Mouse (Mus musculus): ENCODE results near the gene Tmem222. TPM values are rescaled to one million over a fixed set of nuclear protein-coding genes. Genes with fewer than 3 reads are reported as not detected.

Gene Tmem222
- total and polyA plus RNA-seq, 3 experiments = 51.8 to 69.2 TPM; not detected in 1

DNA sequence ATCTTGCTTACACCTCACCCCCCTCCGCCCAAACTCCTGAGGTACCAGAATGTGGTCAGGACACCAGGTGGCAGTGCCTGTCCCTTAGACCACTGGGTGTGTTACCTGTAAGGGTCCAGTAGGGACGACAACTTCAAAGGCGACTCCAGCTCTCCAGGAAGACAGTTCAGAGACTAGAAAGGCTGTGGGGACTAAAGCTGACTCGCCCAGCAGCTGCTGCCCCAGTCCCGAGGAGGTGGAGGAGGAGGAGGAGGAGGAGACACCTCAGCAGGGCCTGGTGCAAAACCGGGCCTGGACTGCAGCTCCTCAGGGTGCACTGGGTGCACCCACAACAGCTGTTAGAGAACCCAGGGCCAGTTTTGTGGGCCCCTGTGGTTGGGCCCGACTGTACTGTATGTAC lies 14.7 kb downstream of the Tmem222 start, which contains the start of gene Sytl1:
Gene Sytl1, minus strand, starts transcription at position 232 of the 400 bp plus-strand sequence.
- no peak within 1 kb of the TSS for H3K9ac ChIP-seq (ENCODE audit: control insufficient read depth, low read depth, low read length, poor library complexity, severe bottlenecking)
- no peaks in the 10 kb centered on the region for H3K27me3 ChIP-seq (ENCODE audit: control insufficient read depth in 1 of 2, insufficient read depth in 2 of 2, low read length in 2 of 2)
- no peak within 1 kb of the TSS for H3K4me3 ChIP-seq (ENCODE audit: control insufficient read depth in 1 of 2, insufficient read depth in 1 of 2, low read depth in 2 of 2, low read length in 2 of 2)
- H3K79me2 ChIP-seq (ENCODE audit: control insufficient read depth, insufficient read depth, low read length, poor library complexity) = no peaks in the 10 kb centered on the region
- H3K36me3 ChIP-seq (ENCODE audit: control insufficient read depth in 1 of 2, insufficient read depth in 2 of 2, low read length in 2 of 2) = no peaks in the 10 kb centered on the region; a peak in 1 of 4 replicates
- DNase-seq (ENCODE audit: low read depth, low spot score) = no peak
- TF ChIP-seq MAFK (IDR thresholded peaks at IDR 0.05; ENCODE audit: borderline replicate concordance, low read depth, low read length) = no peak
- no peak for TF ChIP-seq KAT2A (conservative IDR thresholded peaks at IDR 0.05; ENCODE audit: low read depth, low read length)
- TF ChIP-seq E2F4 (IDR thresholded peaks at IDR 0.05; ENCODE audit: borderline replicate concordance, low read depth, low read length) = no peak
- no peak for TF ChIP-seq MYC (IDR thresholded peaks at IDR 0.05; ENCODE audit: low read depth, low read length)
- H3K9me3 ChIP-seq (replicated peaks; ENCODE audit: insufficient read depth, low read length) = no peaks in the 10 kb centered on the region
- no peak within 1 kb of the TSS for H3K27ac ChIP-seq (ENCODE audit: control insufficient read depth, low read depth, low read length)
- H3K4me1 ChIP-seq (ENCODE audit: control insufficient read depth in 1 of 2, insufficient read depth in 2 of 2, low read length in 2 of 2) = no peaks in the 10 kb centered on the region

GRCm38 (mm10) chr4:133262375-133262765 lies 15.2 kb downstream of the Tmem222 start:
- Histone ChIP-seq H3K27me3 (ENCODE audit: control insufficient read depth in 1 of 2, insufficient read depth in 2 of 2, low read length in 2 of 2) (no peaks in the 10 kb centered on the region), H3K9ac (ENCODE audit: control insufficient read depth, low read depth, low read length, poor library complexity, severe bottlenecking) (no peak overlapping the region), H3K9me3 (replicated peaks; ENCODE audit: insufficient read depth, low read length) (no peaks in the 10 kb centered on the region), H3K79me2 (ENCODE audit: control insufficient read depth, insufficient read depth, low read length, poor library complexity) (no peaks in the 10 kb centered on the region), H3K4me3 (ENCODE audit: control insufficient read depth in 1 of 2, insufficient read depth in 1 of 2, low read depth in 2 of 2, low read length in 2 of 2) (no peak overlapping the region), H3K4me1 (ENCODE audit: control insufficient read depth in 1 of 2, insufficient read depth in 2 of 2, low read length in 2 of 2) (no peaks in the 10 kb centered on the region), H3K36me3 (ENCODE audit: control insufficient read depth in 1 of 2, insufficient read depth in 2 of 2, low read length in 2 of 2) (no peaks in the 10 kb centered on the region), H3K27ac (ENCODE audit: control insufficient read depth, low read depth, low read length) (no peak overlapping the region)
- TF ChIP-seq MXI1 (IDR thresholded peaks at IDR 0.05; ENCODE audit: low read depth, low read length) (no peak), TCF12 (IDR thresholded peaks at IDR 0.05; ENCODE audit: low read depth, low read length) (no peak), POLR2AphosphoS5 (IDR thresholded peaks at IDR 0.05; ENCODE audit: borderline replicate concordance, low read depth, low read length) (no peak), RAD21 (IDR thresholded peaks at IDR 0.05; ENCODE audit: low read depth, low read length) (no peak), EP300 (IDR thresholded peaks at IDR 0.05; ENCODE audit: low read depth in 1 of 2, low read length in 2 of 2) (no peak), BHLHE40 (IDR thresholded peaks at IDR 0.05; ENCODE audit: borderline replicate concordance, low read depth, low read length) (no peak), ZNF384 (IDR thresholded peaks at IDR 0.05; ENCODE audit: low read depth, low read length) (no peak), ELF1 (IDR thresholded peaks at IDR 0.05; ENCODE audit: low read depth, low read length) (no peak), POLR2AphosphoS2 (IDR thresholded peaks at IDR 0.05; ENCODE audit: low read length) (no peak), TBP (IDR thresholded peaks at IDR 0.05; ENCODE audit: low read depth, low read length) (no peak), NELFE (IDR thresholded peaks at IDR 0.05; ENCODE audit: low read depth, low read length) (no peak), ZC3H11A (IDR thresholded peaks at IDR 0.05; ENCODE audit: low read depth, low read length) (no peak), POLR2A (IDR thresholded peaks at IDR 0.05; ENCODE audit: control insufficient read depth in 1 of 2, insufficient read depth in 1 of 2, low read depth in 1 of 2, low read length in 2 of 2, poor library complexity in 1 of 2) (no peak), UBTF (IDR thresholded peaks at IDR 0.05; ENCODE audit: borderline replicate concordance, insufficient read depth, low read depth, low read length) (no peak), RCOR1 (IDR thresholded peaks at IDR 0.05; ENCODE audit: low read depth, low read length) (no peak), USF2 (IDR thresholded peaks at IDR 0.05; ENCODE audit: borderline replicate concordance in 1 of 2, insufficient read depth in 1 of 2, low read depth in 1 of 2, low read length in 2 of 2) (no peak), MAX (IDR thresholded peaks at IDR 0.05; ENCODE audit: low read length) (no peak), HCFC1 (IDR thresholded peaks at IDR 0.05; ENCODE audit: low read depth, low read length) (no peak), USF1 (IDR thresholded peaks at IDR 0.05; ENCODE audit: low read depth, low read length) (no peak), JUND (IDR thresholded peaks at IDR 0.05; ENCODE audit: low read depth, low read length) (no peak)
- no peak for DNase-seq (ENCODE audit: low read depth, low spot score)
